Mouse (Mus musculus): Measurements from ENCODE around the gene Cyp2w1. TPM values are rescaled to one million over a fixed set of nuclear protein-coding genes. Genes with fewer than 3 reads are reported as not detected.

The Cyp2w1 gene
- polyA plus RNA-seq, 1 experiment from 2014 or later = not detected

MicroRNA genes within 50 kb of the gene (microRNA counts, 519-probe panel; counts per million panel counts)
- microRNA mmu-miR-339-3p = not detected
- not detected for microRNA mmu-miR-339-5p

Small RNA genes within 50 kb of the gene (microRNA-seq; reads per million reads assigned to microRNA genes)
- gene Mir339 = 692 reads per million, percentile 73 among the genes with 10 or more reads in this experiment

Other genes with a start within 250 kb of the Cyp2w1 start
- gene Prkar1b, start 202.6 kb upstream of the Cyp2w1 start, polyA plus RNA-seq (2016; fragmentation: Nextera tagmentation; extraction: Ambion mirVana) = 9.4 and 21.6 TPM in 2 replicates
- 6.7 and 7.7 TPM in 2 replicates for gene Dnaaf5, start 202.4 kb upstream of the Cyp2w1 start, polyA plus RNA-seq (2016; fragmentation: Nextera tagmentation; extraction: Ambion mirVana)
- 46.9 and 49.6 TPM in 2 replicates for gene Sun1, start 152.0 kb upstream of the Cyp2w1 start, polyA plus RNA-seq (2016; fragmentation: Nextera tagmentation; extraction: Ambion mirVana)
- gene Get4, start 100.3 kb upstream of the Cyp2w1 start, polyA plus RNA-seq (2016; fragmentation: Nextera tagmentation; extraction: Ambion mirVana) = 168 and 187 TPM in 2 replicates
- 0.37 and 0.53 TPM in 2 replicates for gene Adap1, start 27.0 kb upstream of the Cyp2w1 start, polyA plus RNA-seq (2016; fragmentation: Nextera tagmentation; extraction: Ambion mirVana)
- gene Cox19, start 1.2 kb upstream of the Cyp2w1 start, polyA plus RNA-seq (2016; fragmentation: Nextera tagmentation; extraction: Ambion mirVana) = 123 and 134 TPM in 2 replicates
- gene Gpr146, start 25.1 kb downstream of the Cyp2w1 start, polyA plus RNA-seq (2016; fragmentation: Nextera tagmentation; extraction: Ambion mirVana) = 1.7 and 2.0 TPM in 2 replicates
- 0.32 and 0.39 TPM in 2 replicates for gene C130050O18Rik, start 52.7 kb downstream of the Cyp2w1 start, polyA plus RNA-seq (2016; fragmentation: Nextera tagmentation; extraction: Ambion mirVana)
- 0.77 and 2.5 TPM in 2 replicates for gene Gper1, start 70.5 kb downstream of the Cyp2w1 start, polyA plus RNA-seq (2016; fragmentation: Nextera tagmentation; extraction: Ambion mirVana)
- 56.6 and 64.7 TPM in 2 replicates for gene 3110082I17Rik, start 107.9 kb downstream of the Cyp2w1 start, polyA plus RNA-seq (2016; fragmentation: Nextera tagmentation; extraction: Ambion mirVana)
- 9.1 and 12.2 TPM in 2 replicates for gene Zfand2a, start 131.9 kb downstream of the Cyp2w1 start, polyA plus RNA-seq (2016; fragmentation: Nextera tagmentation; extraction: Ambion mirVana)
- gene Uncx, start 190.9 kb downstream of the Cyp2w1 start, polyA plus RNA-seq (2016; fragmentation: Nextera tagmentation; extraction: Ambion mirVana) = 18.8 and 36.7 TPM in 2 replicates